Mouse (Mus musculus) brain, embryonic 14.5 days (tissue): ENCODE data around the gene Camk2d. TPM values are rescaled to one million over a fixed set of nuclear protein-coding genes. Genes with fewer than 3 reads are reported as not detected.

Experiments used
- DNase-seq: peaks from one replicate; pipeline ENCODE4 v3.0.0-alpha.2; 2011; ENCODE audit warnings: low read depth
- CTCF ChIP-seq: fragments of 200-500 bp; IDR thresholded peaks from 2 replicates; pipeline ENCODE4 v1.5.1; 2012; ENCODE audit warnings: inconsistent platforms, mild to moderate bottlenecking, moderate library complexity, borderline replicate concordance; ENCODE audit not compliant: insufficient read depth, insufficient read length; ENCODE audit errors: extremely low read depth
- POLR2A ChIP-seq: fragments of 200-500 bp; IDR thresholded peaks from 2 replicates; pipeline ENCODE4 v1.6.1; 2012; ENCODE audit warnings: mild to moderate bottlenecking, inconsistent platforms, borderline replicate concordance; ENCODE audit not compliant: poor library complexity, insufficient read depth, insufficient read length, severe bottlenecking; ENCODE audit errors: extremely low read depth
- polyA plus RNA-seq: library from polyadenylated mRNA; depleted of rRNA; stranded (reverse); fragments of >200 nt; gene quantifications from 2 replicates; pipeline ENCODE4 v1.2.3, GENCODE M21; 2012

The Camk2d gene
- polyA plus RNA-seq, 1 experiment = 84.1 TPM

GRCm38 (mm10) chr3:126701586-126701985 is 105.5 kb downstream of the Camk2d start:
- TF ChIP-seq CTCF (no peak), POLR2A (no peak)
- DNase-seq = no peak

DNA sequence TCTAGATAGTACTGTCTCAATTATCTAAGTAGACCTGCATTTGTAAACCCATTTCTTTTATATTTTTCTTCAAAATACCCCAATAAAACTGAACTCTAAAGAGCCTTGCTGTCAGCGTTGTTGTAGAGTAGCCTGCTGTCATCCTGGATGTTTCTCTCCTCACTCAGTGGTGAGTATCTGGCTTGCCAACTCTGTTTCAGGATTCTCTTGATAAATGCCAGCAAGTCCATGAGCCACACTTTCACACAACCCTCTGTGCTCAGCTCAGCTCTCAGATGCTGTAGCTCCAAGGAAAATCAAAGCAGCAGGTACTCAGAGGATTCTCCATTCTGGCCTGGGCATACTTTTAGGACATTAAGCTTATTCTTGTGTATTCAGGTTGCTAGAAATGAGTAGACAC is 109.4 kb downstream of the Camk2d start:
- DNase-seq = no peak
- TF ChIP-seq POLR2A (no peak), CTCF (no peak)

DNA sequence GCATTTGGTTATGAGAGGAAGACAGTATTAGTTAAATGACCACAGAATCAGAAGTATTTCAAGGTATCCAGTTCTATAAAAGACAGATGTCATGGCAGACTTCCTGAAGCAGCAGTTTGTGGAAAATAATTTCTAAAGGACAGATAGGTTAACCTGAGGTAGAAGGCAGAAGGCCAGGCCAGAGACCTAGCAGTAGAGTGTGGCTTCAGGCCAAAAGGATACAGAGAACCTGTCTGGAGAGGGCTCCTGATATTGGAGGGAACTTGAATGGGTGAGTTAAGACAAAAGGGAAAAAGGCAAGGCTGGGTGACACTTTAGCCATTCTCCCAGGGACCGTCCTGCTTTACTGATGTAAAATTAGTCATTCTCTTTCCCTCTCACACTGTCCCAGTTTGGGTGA is 118.2 kb downstream of the Camk2d start:
- no peak for DNase-seq
- TF ChIP-seq POLR2A (no peak), CTCF (no peak)

DNA sequence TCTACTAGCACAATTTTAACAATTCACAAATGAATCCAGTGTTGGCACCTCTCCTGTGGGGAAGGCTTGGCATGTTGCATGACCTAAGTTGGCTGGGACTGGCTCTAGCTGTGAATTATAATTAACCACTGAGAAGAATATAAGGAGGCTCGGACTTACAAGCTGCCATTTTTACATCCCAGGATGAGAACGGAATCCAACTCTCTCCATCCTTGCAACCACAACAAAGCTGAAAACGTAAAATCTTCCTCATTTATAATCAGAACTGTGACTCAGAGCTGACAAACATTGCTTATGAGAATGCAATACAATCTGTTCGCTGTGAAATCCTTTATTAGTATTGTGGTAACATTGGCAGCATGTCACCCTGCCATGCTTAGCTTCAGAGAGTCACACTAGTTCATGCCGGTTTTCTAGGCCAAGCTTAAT is 126.9 kb downstream of the Camk2d start:
- peak; percentile 89 for DNase-seq
- no peak for TF ChIP-seq POLR2A
- TF ChIP-seq CTCF = no peak

- DNase-seq = no peak
- TF ChIP-seq CTCF = no peak
- TF ChIP-seq POLR2A = no peak
These were observed 127.4 kb downstream of the Camk2d start for GRCm38 (mm10) chr3:126723458-126723857.

DNA sequence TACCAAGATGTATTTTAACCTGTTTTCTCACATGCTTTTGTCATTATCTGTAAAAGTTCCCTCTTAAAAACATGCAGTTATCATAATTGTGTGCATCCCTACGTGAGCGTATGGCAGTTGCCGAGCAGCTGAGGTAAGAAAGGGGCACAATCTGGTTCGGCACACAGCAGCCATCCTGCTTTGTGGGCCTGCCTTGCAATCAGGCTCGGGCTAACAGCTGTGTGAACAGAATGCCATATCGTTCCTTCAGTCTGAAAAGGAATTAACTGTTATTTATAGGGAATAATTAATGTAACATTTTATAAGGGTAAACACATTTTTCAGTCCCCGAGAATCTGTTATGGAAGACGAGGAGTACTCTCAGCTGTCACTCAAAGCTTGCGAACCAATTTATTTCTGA is 129.5 kb downstream of the Camk2d start:
- peak; percentile 80 for DNase-seq
- no peak for TF ChIP-seq CTCF
- no peak for TF ChIP-seq POLR2A

DNA sequence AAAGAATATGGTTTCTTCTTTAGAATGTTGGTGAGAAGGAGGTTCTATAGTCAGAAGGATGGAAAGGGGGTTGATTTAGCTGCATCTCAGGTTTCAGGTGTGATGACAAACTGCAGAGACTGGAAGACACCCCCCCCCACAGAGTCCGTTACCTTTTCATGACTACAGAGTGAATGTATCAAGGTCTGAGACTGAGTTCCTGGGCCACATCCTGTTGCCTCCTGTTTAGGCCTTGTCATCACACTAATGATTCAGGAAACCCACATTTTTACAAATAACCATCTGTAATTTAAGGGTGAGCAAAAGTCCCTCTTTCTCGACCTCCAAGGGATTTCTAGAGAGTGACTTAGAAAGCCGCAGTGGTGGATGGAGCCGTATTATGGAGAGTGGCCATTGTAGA is 131.3 kb downstream of the Camk2d start:
- no peak for DNase-seq
- TF ChIP-seq POLR2A = no peak
- no peak for TF ChIP-seq CTCF

- no peak for DNase-seq
- TF ChIP-seq CTCF (no peak), POLR2A (no peak)
These were observed 134.3 kb downstream of the Camk2d start for GRCm38 (mm10) chr3:126730411-126730810.

DNA sequence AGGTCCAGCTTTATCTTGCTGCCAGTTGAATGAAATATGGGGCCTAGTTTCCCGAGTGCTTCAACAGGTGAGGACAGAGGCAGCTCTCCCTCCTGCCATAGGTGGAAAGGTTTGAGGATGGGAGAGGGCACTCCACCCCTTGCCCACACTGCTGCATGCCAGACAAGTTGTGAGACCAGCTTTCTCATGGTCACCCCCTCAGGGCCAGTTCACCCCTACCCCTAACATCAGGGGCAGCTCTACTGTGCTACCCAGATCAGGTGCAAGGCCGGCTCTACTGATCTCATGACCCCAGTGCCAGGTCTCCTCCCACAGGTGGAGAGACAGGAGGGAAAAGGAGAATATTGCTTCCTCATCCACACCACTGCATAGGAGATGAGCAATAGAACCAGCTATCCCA is 136.2 kb downstream of the Camk2d start:
- no peak for DNase-seq
- no peak for TF ChIP-seq CTCF
- no peak for TF ChIP-seq POLR2A

DNA sequence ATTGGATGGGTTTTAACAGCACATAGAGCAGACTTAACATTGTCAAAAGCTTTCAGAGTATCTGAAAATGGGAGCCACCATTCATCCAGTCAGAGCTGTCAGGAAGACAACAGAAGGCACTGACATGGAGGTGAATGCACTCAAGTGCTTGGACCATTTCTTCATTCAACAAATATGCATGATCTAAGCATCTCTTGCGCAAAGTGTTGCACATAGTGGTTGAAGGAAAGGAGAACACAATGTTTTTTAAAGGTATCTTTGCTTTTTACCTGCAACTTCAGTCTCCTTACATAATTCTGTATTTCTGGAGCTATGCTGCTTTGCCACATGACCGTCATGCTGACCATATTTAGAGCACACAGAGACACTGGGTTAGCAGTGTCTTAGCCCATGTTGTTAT is 138.4 kb downstream of the Camk2d start:
- no peak for DNase-seq
- no peak for TF ChIP-seq POLR2A
- TF ChIP-seq CTCF = no peak

- TF ChIP-seq CTCF (no peak), POLR2A (no peak)
- DNase-seq = no peak
These were observed 139.1 kb downstream of the Camk2d start for GRCm38 (mm10) chr3:126735211-126735610.

DNA sequence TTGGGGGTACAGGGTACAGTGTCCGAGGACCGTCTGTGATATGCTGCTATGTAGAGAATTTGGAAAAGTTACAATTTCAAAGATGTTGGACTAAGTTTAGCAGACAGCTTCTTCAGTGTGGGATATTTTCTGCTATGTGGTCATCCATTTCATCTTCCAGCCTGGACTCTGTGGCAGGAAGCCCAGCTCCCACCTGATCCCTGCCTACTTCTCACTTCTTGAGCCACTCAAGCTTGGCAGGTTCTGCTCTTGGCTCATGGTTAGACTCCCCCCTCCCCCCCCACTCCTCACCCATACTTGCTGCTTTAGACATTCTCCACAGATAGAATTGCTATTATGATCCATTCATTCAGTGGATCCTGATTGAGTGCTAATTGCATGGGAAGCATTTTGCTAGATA is 141.0 kb downstream of the Camk2d start:
- TF ChIP-seq POLR2A = no peak
- no peak for TF ChIP-seq CTCF
- DNase-seq = no peak
